Mouse (Mus musculus) c-Kit-negative CD71-positive TER-119-positive erythroid progenitor cells, embryonic 14.5 days (primary cell): ENCODE data around the gene Zbtb16.

Experiments used
- DNase-seq: peaks from one replicate; pipeline ENCODE4 v3.0.0-alpha.2; 2013; ENCODE audit warnings: low read depth, low spot score

Zbtb16 gene

GRCm38 (mm10) chr9:48731651-48732536, 104.1 kb downstream of the Zbtb16 start:
- DNase-seq, result no peak

- DNase-seq, result no peak
Observed at GRCm38 (mm10) chr9:48730446-48730979, 105.5 kb downstream of the Zbtb16 start.

- DNase-seq, result no peak
Observed at GRCm38 (mm10) chr9:48729471-48729870, 106.6 kb downstream of the Zbtb16 start.

- DNase-seq, result no peak
Observed at GRCm38 (mm10) chr9:48728731-48729123, 107.3 kb downstream of the Zbtb16 start.

- DNase-seq, result no peak
Observed at GRCm38 (mm10) chr9:48728083-48728730, 107.8 kb downstream of the Zbtb16 start.

- no peak for DNase-seq
Observed at GRCm38 (mm10) chr9:48726341-48726740, 109.7 kb downstream of the Zbtb16 start.

- no peak for DNase-seq
Observed at GRCm38 (mm10) chr9:48725918-48726317, 110.1 kb downstream of the Zbtb16 start.

GRCm38 (mm10) chr9:48725161-48725560, 110.9 kb downstream of the Zbtb16 start:
- no peak for DNase-seq

GRCm38 (mm10) chr9:48724733-48725132, 111.3 kb downstream of the Zbtb16 start:
- DNase-seq, result no peak

GRCm38 (mm10) chr9:48723511-48724304, 112.3 kb downstream of the Zbtb16 start:
- no peak for DNase-seq

- no peak for DNase-seq
Observed at GRCm38 (mm10) chr9:48723025-48723424, 113.0 kb downstream of the Zbtb16 start.

- no peak for DNase-seq
Observed at GRCm38 (mm10) chr9:48722261-48722920, 113.6 kb downstream of the Zbtb16 start.

GRCm38 (mm10) chr9:48721655-48722054, 114.4 kb downstream of the Zbtb16 start:
- no peak for DNase-seq

- DNase-seq, result no peak
Observed at GRCm38 (mm10) chr9:48721172-48721571, 114.8 kb downstream of the Zbtb16 start.

GRCm38 (mm10) chr9:48720251-48720963, 115.6 kb downstream of the Zbtb16 start:
- DNase-seq, result no peak

GRCm38 (mm10) chr9:48719619-48720018, 116.4 kb downstream of the Zbtb16 start:
- DNase-seq, result no peak

- no peak for DNase-seq
Observed at GRCm38 (mm10) chr9:48716549-48716948, 119.5 kb downstream of the Zbtb16 start.

- DNase-seq, result no peak
Observed at GRCm38 (mm10) chr9:48715042-48715441, 121.0 kb downstream of the Zbtb16 start.

- no peak for DNase-seq
Observed at GRCm38 (mm10) chr9:48713779-48714178, 122.2 kb downstream of the Zbtb16 start.

GRCm38 (mm10) chr9:48712985-48713765, 122.8 kb downstream of the Zbtb16 start:
- no peak for DNase-seq
